Mouse (Mus musculus) cerebellum, adult 2 months (tissue): ENCODE data around the gene Elob. TPM values are rescaled to one million over a fixed set of nuclear protein-coding genes. Genes with fewer than 3 reads are reported as not detected.
A peak's percentile ranks its signal among the peaks of the same experiment; 100 is the strongest.

Source experiments
- DNase-seq, 2 experiments: peaks; one replicate each; pipeline ENCODE4 v3.0.0; 2021
- H3K27ac ChIP-seq: fragments of 200-500 bp; 2 replicates; pipeline ENCODE4 v1.5.1; 2012; ENCODE audit warnings: low read length, control low read depth, inconsistent platforms; ENCODE audit not compliant: insufficient read depth
- H3K27me3 ChIP-seq: fragments of 200-500 bp; 2 replicates; pipeline ENCODE4 v1.6.1; 2012; ENCODE audit warnings: inconsistent platforms, mild to moderate bottlenecking, low read length, moderate library complexity; ENCODE audit not compliant: control insufficient read depth, insufficient read depth
- H3K4me1 ChIP-seq: fragments of 200-500 bp; 2 replicates; pipeline ENCODE4 v1.6.1; 2011; ENCODE audit warnings: low read length; ENCODE audit not compliant: control insufficient read depth, insufficient read depth
- H3K4me3 ChIP-seq: fragments of 200-500 bp; replicated peaks from 2 replicates; pipeline ENCODE3; 2011; ENCODE audit warnings: mild to moderate bottlenecking, low read depth, low read length, control low read depth; ENCODE audit not compliant: insufficient read depth
- CTCF ChIP-seq: fragments of 200-500 bp; IDR thresholded peaks from 2 replicates; pipeline ENCODE4 v1.5.1; 2011; ENCODE audit warnings: low read depth, mild to moderate bottlenecking, control low read depth, low read length, moderate library complexity, borderline replicate concordance; ENCODE audit not compliant: insufficient read depth
- POLR2A ChIP-seq: fragments of 200-500 bp; IDR thresholded peaks from 2 replicates; pipeline ENCODE4 v1.6.1; 2011; ENCODE audit warnings: low read length, control low read depth, borderline replicate concordance; ENCODE audit not compliant: insufficient read depth
- WGBS: fragments of 180-500 bp; shearing (Covaris S2); methylation state at CpG from one replicate; pipeline ENCODE4 v1.1.7; 2018; 5-methylcytosine and 5-hydroxymethylcytosine counted together
- polyA plus RNA-seq: library from polyadenylated mRNA; depleted of rRNA; stranded (reverse); fragments of >200 nt; gene quantifications from 2 replicates; pipeline ENCODE4 v1.2.3, GENCODE M21; 2012

The Elob gene
- polyA plus RNA-seq, 1 experiment = 628 TPM

DNA sequence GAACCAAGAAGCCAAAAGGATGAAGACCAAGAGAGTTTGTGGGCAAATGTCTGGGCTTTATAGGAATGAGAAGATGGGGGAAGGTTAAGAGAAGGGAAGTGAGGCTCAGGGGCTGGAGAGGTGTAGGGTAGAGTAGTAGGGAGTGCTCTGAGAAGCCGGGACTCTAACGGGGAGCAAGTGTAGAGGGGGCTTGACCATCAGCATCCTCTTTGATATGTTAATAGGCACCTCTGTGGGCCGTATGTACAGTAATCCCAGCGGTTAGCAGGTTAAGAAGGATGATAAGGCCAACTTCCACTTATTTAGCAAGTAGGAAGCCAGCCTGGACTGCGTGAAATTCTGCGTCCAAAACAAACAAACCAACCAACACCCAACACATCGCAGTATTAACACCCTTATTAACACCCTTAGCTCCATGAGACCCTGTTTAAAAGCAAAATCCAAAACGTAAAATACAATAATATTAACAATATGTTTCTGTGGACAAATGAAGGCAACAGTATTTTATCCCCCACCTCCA, 39.1 kb downstream of the Elob start:
- WGBS = 40% methylated on average over 8 of the region's 8 CpGs
- no peak for TF ChIP-seq CTCF
- no peak for TF ChIP-seq POLR2A
- DNase-seq = no peak
- H3K27ac ChIP-seq = peak overlapping the region; percentile 78
- H3K4me3 ChIP-seq = peak overlapping the region; percentile 61
- H3K27me3 ChIP-seq = no peaks in the 10 kb centered on the region
- H3K4me1 ChIP-seq = peaks cover 3% of the 10 kb centered on the region; the same call in 1 of the 2 replicates

DNA sequence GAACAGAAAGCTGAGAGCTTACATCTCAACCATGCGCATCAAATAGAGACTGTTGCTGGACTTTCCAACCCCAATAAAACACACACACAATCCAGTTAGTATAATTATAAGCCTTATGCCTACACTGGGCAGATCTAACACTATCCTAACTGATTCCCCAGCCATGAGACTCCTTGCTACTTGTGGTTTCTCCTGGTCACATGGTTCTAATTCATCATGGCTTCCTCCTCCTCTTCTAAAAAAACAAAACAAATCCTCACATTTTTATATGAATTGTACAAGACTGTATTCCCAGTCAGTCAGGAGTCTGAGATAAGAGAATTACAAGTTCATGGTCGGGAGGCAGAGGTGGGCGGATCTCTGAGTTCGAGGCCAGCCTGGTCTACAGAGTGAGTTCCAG, 40.0 kb downstream of the Elob start:
- H3K4me3 ChIP-seq = no peak overlapping the region
- no peaks in the 10 kb centered on the region for H3K27me3 ChIP-seq
- peaks cover 3% of the 10 kb centered on the region; the same call in 1 of the 2 replicates for H3K4me1 ChIP-seq
- 95% methylated on average over 4 of the region's 4 CpGs for whole genome bisulfite sequencing
- TF ChIP-seq CTCF (no peak), POLR2A (no peak)
- DNase-seq = no peak
- no peak overlapping the region for H3K27ac ChIP-seq

GRCm38 (mm10) chr17:23786510-23786931, 42.4 kb downstream of the Elob start:
- 3% methylated on average over 13 of the region's 13 CpGs for WGBS
- DNase-seq = peak; percentile 70 to 75

DNA sequence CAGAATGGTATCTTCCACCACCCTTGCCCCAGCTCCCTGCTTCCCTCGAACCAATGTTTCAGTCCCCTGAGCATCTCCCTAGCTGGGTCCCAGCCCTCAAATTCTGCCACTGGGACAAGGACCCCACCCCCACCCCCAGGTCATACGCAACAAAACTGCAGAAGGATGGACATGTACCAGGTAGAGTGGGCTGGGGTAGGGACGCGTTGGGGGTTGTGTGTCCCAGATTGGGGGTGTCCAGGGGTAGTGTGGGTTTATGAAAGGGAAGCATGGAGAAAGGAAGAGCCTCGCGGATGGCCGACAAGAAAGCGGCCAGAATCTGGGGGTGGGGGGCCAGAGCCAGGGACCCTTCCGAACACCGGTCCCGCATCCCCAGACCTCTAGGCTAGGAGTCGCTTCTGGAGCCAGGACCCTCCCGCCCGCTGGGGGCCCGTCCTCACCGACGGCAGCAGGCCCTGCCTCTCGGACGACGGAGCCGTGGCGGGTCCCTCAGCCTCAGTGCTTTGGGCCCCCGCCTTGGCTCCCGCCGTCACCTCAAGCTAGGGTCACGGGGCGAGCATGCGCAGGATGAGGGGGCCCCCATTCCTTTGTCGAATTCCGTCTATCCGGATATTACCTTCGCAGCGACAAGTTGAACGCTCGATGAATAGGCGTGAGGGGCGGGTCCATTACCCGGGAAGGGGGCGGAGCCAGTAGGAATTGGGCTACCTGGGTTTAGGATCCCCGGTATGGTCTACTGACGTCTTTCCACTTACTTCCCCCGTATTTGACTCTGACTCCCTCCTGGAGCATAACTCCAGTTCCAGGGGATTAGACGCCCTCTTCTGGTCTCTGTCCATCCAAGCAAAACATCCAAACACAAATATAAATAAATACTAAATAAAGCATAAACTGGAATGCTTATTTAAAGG, 43.1 kb downstream of the Elob start, which contains the start of gene Flywch2:
TSS of gene Flywch2 (minus strand) at position 521 of the 911 bp plus-strand sequence.
- TF ChIP-seq POLR2A (peak; percentile 45; the same call in 1 of the 2 replicates), CTCF (no peak)
- peaks cover 3% of the 10 kb centered on the region; the same call in 1 of the 2 replicates for H3K4me1 ChIP-seq
- H3K4me3 ChIP-seq = peak within 1 kb of the TSS; percentile 77
- peak; percentile 93 to 96 for DNase-seq
- peak within 1 kb of the TSS; percentile 78 for H3K27ac ChIP-seq
- WGBS = 2% methylated on average over 43 of the region's 43 CpGs
- no peaks in the 10 kb centered on the region for H3K27me3 ChIP-seq

More at GRCm38 (mm10) chr17:23786510-23786931, 42.4 kb downstream of the Elob start:
- Histone ChIP-seq H3K27me3 (no peaks in the 10 kb centered on the region), H3K27ac (peak overlapping the region; percentile 67), H3K4me1 (peaks cover 3% of the 10 kb centered on the region; the same call in 1 of the 2 replicates), H3K4me3 (peak overlapping the region; percentile 77)
- TF ChIP-seq POLR2A (peak; percentile 54; the same call in 1 of the 2 replicates), CTCF (no peak)

- no peak for DNase-seq
- H3K27ac ChIP-seq = no peak overlapping the region
- H3K4me1 ChIP-seq = no peaks in the 10 kb centered on the region
- no peaks in the 10 kb centered on the region for H3K27me3 ChIP-seq
- no peak overlapping the region for H3K4me3 ChIP-seq
- TF ChIP-seq POLR2A (no peak), CTCF (no peak)
Observed at GRCm38 (mm10) chr17:23783352-23783751, 45.6 kb downstream of the Elob start.

DNA sequence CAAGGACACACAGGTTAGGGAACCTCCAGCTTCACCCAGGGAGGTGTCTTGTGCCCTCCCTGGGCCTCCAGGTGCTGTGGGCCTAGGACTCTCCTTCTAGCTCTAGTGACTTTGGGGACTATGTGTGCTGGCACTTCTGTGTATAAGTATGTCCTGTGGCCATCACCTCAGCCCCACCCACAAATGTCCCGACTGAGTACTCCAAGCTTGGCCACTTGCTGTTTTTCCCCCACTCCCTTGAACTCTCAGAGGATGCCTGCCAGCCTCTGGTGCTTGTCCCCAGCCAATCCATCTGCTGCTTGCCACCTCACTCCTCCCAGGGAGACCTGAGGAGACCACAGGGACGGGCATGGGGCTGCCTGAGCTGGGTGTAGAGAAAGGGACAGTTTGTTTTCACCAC, 50.5 kb downstream of the Elob start:
- WGBS = 41% methylated on average over 2 of the region's 2 CpGs
- Histone ChIP-seq H3K4me3 (no peak overlapping the region), H3K27me3 (no peaks in the 10 kb centered on the region), H3K27ac (no peak overlapping the region), H3K4me1 (no peaks in the 10 kb centered on the region)
- no peak for TF ChIP-seq POLR2A
- TF ChIP-seq CTCF = no peak
- no peak for DNase-seq

DNA sequence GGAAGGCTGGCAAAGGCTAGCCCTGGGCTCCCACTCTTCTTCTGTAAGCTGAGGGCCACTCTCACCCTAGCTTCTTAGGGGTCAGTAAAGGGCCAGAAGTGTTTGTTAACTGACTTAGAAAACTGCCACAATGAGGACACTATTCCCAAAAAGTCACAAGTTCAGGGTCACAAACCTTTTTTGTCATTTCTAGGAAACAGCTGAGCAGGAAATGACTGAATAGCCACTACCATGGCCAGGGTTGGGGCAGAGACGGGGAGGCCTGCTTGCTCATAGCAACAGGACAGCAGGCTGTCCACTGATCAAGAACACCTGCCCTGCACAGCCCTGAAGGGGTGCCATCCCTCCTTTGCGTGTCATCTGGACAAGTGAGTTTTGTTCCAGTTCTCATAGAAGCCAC, 51.8 kb downstream of the Elob start:
- no peak for DNase-seq
- Histone ChIP-seq H3K27ac (no peak overlapping the region), H3K4me3 (no peak overlapping the region), H3K27me3 (no peaks in the 10 kb centered on the region), H3K4me1 (no peaks in the 10 kb centered on the region)
- 84% methylated on average over 2 of the region's 2 CpGs for WGBS
- no peak for TF ChIP-seq POLR2A
- no peak for TF ChIP-seq CTCF
